Mouse (Mus musculus): ENCODE data around the gene Mrps5. TPM values are rescaled to one million over a fixed set of nuclear protein-coding genes. Genes with fewer than 3 reads are reported as not detected.

The Mrps5 gene
- polyA plus RNA-seq, 1 experiment from 2014 or later = 70.1 TPM

DNA sequence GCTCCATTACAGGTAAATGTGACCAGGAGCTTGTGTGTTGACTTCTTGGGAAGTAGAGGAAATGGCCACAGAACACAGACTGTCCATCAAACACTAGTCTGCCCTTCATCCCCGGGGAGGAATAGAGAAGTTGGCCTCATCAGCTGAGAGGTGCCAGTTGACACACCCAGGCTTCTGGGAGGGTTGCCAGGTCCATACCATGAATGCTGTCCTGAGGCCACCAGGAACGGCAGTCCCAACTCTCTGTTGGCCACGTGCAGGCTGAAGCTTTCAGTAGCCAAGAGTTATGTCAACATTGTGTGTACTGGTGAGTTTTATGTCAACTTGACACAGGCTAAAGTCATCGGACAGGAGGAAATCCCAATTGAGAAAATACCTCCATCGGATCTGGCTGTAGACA is 59.9 kb downstream of the Mrps5 start:
- ATAC-seq = 0 out of 2 replicates have a peak, but pooled peaks have one; percentile 20
- 32% methylated on average over 5 of the region's 5 CpGs for WGBS
- no peaks in the 10 kb centered on the region for H3K9me3 ChIP-seq (ENCODE audit: low read length)

DNA sequence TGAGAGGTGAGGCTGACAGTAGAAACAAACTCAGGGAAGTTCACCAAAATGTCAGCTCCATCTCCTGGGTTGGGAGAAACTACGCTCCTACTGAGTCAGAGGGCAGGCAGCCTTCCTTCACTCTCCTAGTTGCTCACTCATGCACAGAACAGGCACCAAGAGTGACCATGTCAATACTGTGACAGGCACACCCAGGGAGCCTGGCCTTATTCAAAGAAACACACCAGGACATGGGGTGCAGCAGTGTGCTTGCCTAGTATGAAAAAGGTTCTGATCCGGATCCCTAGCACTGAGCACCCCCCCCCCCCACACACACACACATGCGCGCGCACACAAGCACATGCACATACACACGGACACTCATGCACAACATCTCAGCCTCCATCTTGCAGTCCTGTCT is 61.1 kb downstream of the Mrps5 start:
- no peak overlapping the region for H3K27ac ChIP-seq (ENCODE audit: low read length)
- ATAC-seq = no peak
- H3K9ac ChIP-seq (replicated peaks; ENCODE audit: low read depth) = no peak overlapping the region
- no peak overlapping the region for H3K4me2 ChIP-seq (replicated peaks; ENCODE audit: low read depth, low read length)
- TF ChIP-seq EP300 (IDR thresholded peaks at IDR 0.05) = no peak
- no peak for TF ChIP-seq CTCF (IDR thresholded peaks at IDR 0.05)
- peaks cover 12% of the 10 kb centered on the region for H3K4me1 ChIP-seq (ENCODE audit: insufficient read depth, low read depth, low read length)
- no peak overlapping the region for H3K4me3 ChIP-seq (ENCODE audit: low read depth, low read length)
- no peaks in the 10 kb centered on the region for H3K36me3 ChIP-seq (ENCODE audit: insufficient read depth, low read length)
- WGBS = 94% methylated on average over 6 of the region's 6 CpGs
- no peak for DNase-seq (ENCODE audit: low spot score)
- no peaks in the 10 kb centered on the region for H3K9me3 ChIP-seq (ENCODE audit: low read length)
- no peaks in the 10 kb centered on the region for H3K27me3 ChIP-seq (replicated peaks; ENCODE audit: insufficient read depth, low read length)

More for the DNA sequence above, 59.9 kb downstream of the Mrps5 start:
- Histone ChIP-seq H3K4me1 (ENCODE audit: insufficient read depth, low read depth, low read length) (peaks cover 12% of the 10 kb centered on the region), H3K4me3 (ENCODE audit: low read depth, low read length) (no peak overlapping the region), H3K27ac (ENCODE audit: low read length) (no peak overlapping the region), H3K4me2 (replicated peaks; ENCODE audit: low read depth, low read length) (no peak overlapping the region), H3K36me3 (ENCODE audit: insufficient read depth, low read length) (no peaks in the 10 kb centered on the region), H3K27me3 (replicated peaks; ENCODE audit: insufficient read depth, low read length) (no peaks in the 10 kb centered on the region), H3K9ac (replicated peaks; ENCODE audit: low read depth) (no peak overlapping the region)
- DNase-seq (ENCODE audit: low spot score) = peak; percentile 37
- TF ChIP-seq EP300 (IDR thresholded peaks at IDR 0.05) (no peak), CTCF (IDR thresholded peaks at IDR 0.05) (no peak)

DNA sequence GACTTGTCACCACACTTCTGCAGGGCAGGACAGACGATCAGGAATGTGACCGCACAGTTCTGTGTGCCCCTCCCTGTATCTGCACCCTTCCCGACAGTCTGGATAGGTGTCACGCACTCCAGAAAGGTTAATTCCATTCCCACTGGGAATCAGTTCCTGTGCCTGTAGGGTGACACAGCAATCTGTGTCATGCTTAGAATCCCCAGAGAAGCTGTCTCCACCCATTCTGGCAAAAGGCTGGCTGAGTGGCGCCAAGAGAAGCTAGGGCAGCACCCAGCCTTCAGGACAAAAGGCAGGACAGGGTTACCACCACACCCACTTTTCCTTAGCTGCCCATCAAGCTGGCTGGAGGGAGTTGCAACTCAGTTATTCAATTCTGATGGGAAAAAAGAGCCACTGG is 62.9 kb downstream of the Mrps5 start:
- no peaks in the 10 kb centered on the region for H3K9me3 ChIP-seq (ENCODE audit: low read length)
- no peak overlapping the region for H3K27ac ChIP-seq (ENCODE audit: low read length)
- H3K36me3 ChIP-seq (ENCODE audit: insufficient read depth, low read length) = no peaks in the 10 kb centered on the region
- 49% methylated on average over 5 of the region's 5 CpGs for WGBS
- H3K4me3 ChIP-seq (ENCODE audit: low read depth, low read length) = no peak overlapping the region
- H3K4me1 ChIP-seq (ENCODE audit: insufficient read depth, low read depth, low read length) = peaks cover 9% of the 10 kb centered on the region; the same call in 1 of the 2 replicates
- DNase-seq (ENCODE audit: low spot score) (peak; percentile 37), ATAC-seq (peak; percentile 24; the same call in 1 of the 2 replicates)
- H3K4me2 ChIP-seq (replicated peaks; ENCODE audit: low read depth, low read length) = no peak overlapping the region
- peaks cover 4% of the 10 kb centered on the region; the same call in 1 of the 2 replicates for H3K27me3 ChIP-seq (replicated peaks; ENCODE audit: insufficient read depth, low read length)
- TF ChIP-seq CTCF (IDR thresholded peaks at IDR 0.05) (no peak), EP300 (IDR thresholded peaks at IDR 0.05) (0 out of 2 replicates have a peak, but pooled peaks have one; percentile 27)
- no peak overlapping the region for H3K9ac ChIP-seq (replicated peaks; ENCODE audit: low read depth)

DNA sequence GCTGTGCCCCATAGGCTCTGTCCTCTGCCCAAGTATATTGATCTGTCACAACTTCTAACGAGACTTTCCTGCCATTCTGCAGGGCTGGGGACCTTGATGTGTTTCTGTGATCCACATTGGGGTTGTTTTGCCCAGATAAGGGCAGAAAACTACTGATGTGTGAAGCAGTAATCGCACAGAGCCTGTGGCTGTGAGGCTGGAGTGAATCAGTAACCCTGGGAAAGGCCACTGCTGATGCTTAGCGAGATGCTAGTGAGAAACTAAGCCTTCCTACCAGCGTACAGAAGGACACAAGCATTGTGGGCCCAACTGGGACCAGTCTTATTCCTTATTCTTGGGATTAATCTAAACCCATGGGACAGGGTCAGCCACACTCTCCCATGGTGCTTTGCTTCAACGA is 64.6 kb downstream of the Mrps5 start:
- no peak for DNase-seq (ENCODE audit: low spot score)
- Histone ChIP-seq H3K36me3 (ENCODE audit: insufficient read depth, low read length) (no peaks in the 10 kb centered on the region), H3K9me3 (ENCODE audit: low read length) (no peaks in the 10 kb centered on the region), H3K9ac (replicated peaks; ENCODE audit: low read depth) (no peak overlapping the region), H3K4me3 (ENCODE audit: low read depth, low read length) (no peak overlapping the region), H3K4me1 (ENCODE audit: insufficient read depth, low read depth, low read length) (peaks cover 9% of the 10 kb centered on the region; the same call in 1 of the 2 replicates), H3K27me3 (replicated peaks; ENCODE audit: insufficient read depth, low read length) (peaks cover 10% of the 10 kb centered on the region; the same call in 1 of the 2 replicates), H3K27ac (ENCODE audit: low read length) (peak overlapping the region; percentile 78), H3K4me2 (replicated peaks; ENCODE audit: low read depth, low read length) (no peak overlapping the region)
- TF ChIP-seq EP300 (IDR thresholded peaks at IDR 0.05) = no peak
- TF ChIP-seq CTCF (IDR thresholded peaks at IDR 0.05) = no peak
- no peak for ATAC-seq
- 65% methylated on average over 5 of the region's 5 CpGs for WGBS

DNA sequence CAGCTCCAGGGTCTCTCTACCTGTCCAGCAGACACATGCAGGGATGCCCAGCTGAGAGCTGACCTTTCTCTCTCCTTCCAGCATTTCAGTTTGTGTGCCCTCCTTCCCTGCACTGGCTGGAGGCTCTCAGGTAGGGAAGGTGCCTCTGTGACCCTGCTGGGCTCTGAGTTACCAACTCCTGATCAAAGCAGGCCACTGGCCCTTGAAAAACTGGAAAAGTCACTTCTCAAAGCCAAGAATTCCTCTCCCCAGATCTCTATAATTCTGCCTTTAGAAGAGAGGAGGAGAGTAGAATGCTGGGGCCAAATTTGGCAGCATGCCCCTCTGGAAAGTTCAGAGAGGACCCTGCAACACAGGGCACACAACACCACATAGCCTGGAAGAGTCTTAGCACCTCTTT is 65.3 kb downstream of the Mrps5 start:
- H3K4me3 ChIP-seq (ENCODE audit: low read depth, low read length) = no peak overlapping the region
- peak overlapping the region; percentile 78 for H3K27ac ChIP-seq (ENCODE audit: low read length)
- DNase-seq (ENCODE audit: low spot score) = peak; percentile 69
- no peaks in the 10 kb centered on the region for H3K9me3 ChIP-seq (ENCODE audit: low read length)
- peaks cover 3% of the 10 kb centered on the region; the same call in 1 of the 2 replicates for H3K4me1 ChIP-seq (ENCODE audit: insufficient read depth, low read depth, low read length)
- no peak for TF ChIP-seq CTCF (IDR thresholded peaks at IDR 0.05)
- no peaks in the 10 kb centered on the region for H3K36me3 ChIP-seq (ENCODE audit: insufficient read depth, low read length)
- peaks cover 14% of the 10 kb centered on the region; the same call in 1 of the 2 replicates for H3K27me3 ChIP-seq (replicated peaks; ENCODE audit: insufficient read depth, low read length)
- no peak overlapping the region for H3K9ac ChIP-seq (replicated peaks; ENCODE audit: low read depth)
- ATAC-seq = peak; percentile 54
- no peak overlapping the region for H3K4me2 ChIP-seq (replicated peaks; ENCODE audit: low read depth, low read length)

DNA sequence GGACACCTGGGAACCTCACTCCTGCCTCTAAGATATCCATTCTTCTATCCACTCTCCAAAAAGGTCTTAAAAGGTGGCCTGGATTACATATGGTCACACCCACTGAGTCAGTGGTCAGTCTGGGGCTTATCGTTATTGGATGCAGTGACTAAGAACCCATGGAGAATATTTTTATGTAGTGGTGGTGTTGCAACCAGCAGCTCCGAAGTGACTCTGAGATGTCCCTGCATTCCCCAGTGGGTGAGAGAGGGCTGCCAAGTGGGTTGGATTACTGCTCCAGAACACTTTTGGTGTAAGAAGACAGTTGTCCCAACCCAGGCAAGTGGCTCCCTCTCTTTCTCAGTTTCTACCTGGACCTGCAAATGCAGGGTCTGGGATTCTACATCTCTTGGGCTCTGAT is 65.8 kb downstream of the Mrps5 start:
- Histone ChIP-seq H3K27ac (ENCODE audit: low read length) (peak overlapping the region; percentile 78), H3K4me1 (ENCODE audit: insufficient read depth, low read depth, low read length) (peaks cover 3% of the 10 kb centered on the region; the same call in 1 of the 2 replicates), H3K9me3 (ENCODE audit: low read length) (no peaks in the 10 kb centered on the region), H3K36me3 (ENCODE audit: insufficient read depth, low read length) (no peaks in the 10 kb centered on the region), H3K4me2 (replicated peaks; ENCODE audit: low read depth, low read length) (no peak overlapping the region), H3K9ac (replicated peaks; ENCODE audit: low read depth) (no peak overlapping the region), H3K4me3 (ENCODE audit: low read depth, low read length) (no peak overlapping the region), H3K27me3 (replicated peaks; ENCODE audit: insufficient read depth, low read length) (peaks cover 15% of the 10 kb centered on the region; the same call in 1 of the 2 replicates)
- TF ChIP-seq EP300 (IDR thresholded peaks at IDR 0.05) (no peak), CTCF (IDR thresholded peaks at IDR 0.05) (no peak)
- peak; percentile 45 for DNase-seq (ENCODE audit: low spot score)
- ATAC-seq = peak; percentile 58
- WGBS = 42% methylated on average over 2 of the region's 2 CpGs
